Mouse (Mus musculus): ENCODE measurements around the gene Gm4305. TPM values are rescaled to one million over a fixed set of nuclear protein-coding genes. Genes with fewer than 3 reads are reported as not detected.

Gene Gm4305
- not detected for total RNA-seq (2023)

GRCm38 (mm10) chr10:100350793-100351192 is at the start of gene Gm4305:
Gene Gm4305 (plus strand): TSS chr10:100351093.

GRCm38 (mm10) chr10:100335376-100335775 is 15.5 kb upstream of the Gm4305 start, which contains the start of gene Gm4301:
Gene Gm4301 (plus strand): TSS chr10:100335676.

GRCm38 (mm10) chr10:100340536-100340935 is 10.4 kb upstream of the Gm4305 start, which contains the start of gene Gm4302:
Gene Gm4302 (plus strand): TSS chr10:100340836.

GRCm38 (mm10) chr10:100345672-100346071 is 5.2 kb upstream of the Gm4305 start, which contains the start of gene Gm4303:
Gene Gm4303 (plus strand): TSS chr10:100345972.

GRCm38 (mm10) chr10:100361038-100361437 is 10.1 kb downstream of the Gm4305 start, which contains the start of gene Gm4307:
Gene Gm4307 (plus strand): TSS chr10:100361338.

GRCm38 (mm10) chr10:100382460-100382859 is 31.6 kb downstream of the Gm4305 start, which contains the start of gene Gm4312:
Gene Gm4312 (minus strand): TSS chr10:100382560.

Other genes with a start within 250 kb of the Gm4305 start
- not detected for gene Gm4301, start 15.4 kb upstream of the Gm4305 start, total RNA-seq (2023)
- not detected for gene Gm4302, start 10.3 kb upstream of the Gm4305 start, total RNA-seq (2023)
- gene Gm4303, start 5.1 kb upstream of the Gm4305 start, total RNA-seq (2023), result not detected
- gene Gm4307, start 10.2 kb downstream of the Gm4305 start, total RNA-seq (2023), result not detected
- gene Gm4312, start 31.5 kb downstream of the Gm4305 start, total RNA-seq (2023), result not detected
- 1 to 10 TPM; 1.8 to 1.9 TPM for gene Tmtc3, start 136.3 kb downstream of the Gm4305 start, total RNA-seq (2023)
- gene Cep290, start 136.5 kb downstream of the Gm4305 start, total RNA-seq (2023), result 1 to 10 TPM; 2.2 to 3.6 TPM
- gene 4930430F08Rik, start 239.3 kb downstream of the Gm4305 start, total RNA-seq (2023), result 1 to 10 TPM; 6.8 to 6.9 TPM
- gene 1700017N19Rik, start 239.4 kb downstream of the Gm4305 start, total RNA-seq (2023), result not detected